Comparison of ENCODE assay signal across 29 mouse cellular contexts in the genomic region with DNA sequence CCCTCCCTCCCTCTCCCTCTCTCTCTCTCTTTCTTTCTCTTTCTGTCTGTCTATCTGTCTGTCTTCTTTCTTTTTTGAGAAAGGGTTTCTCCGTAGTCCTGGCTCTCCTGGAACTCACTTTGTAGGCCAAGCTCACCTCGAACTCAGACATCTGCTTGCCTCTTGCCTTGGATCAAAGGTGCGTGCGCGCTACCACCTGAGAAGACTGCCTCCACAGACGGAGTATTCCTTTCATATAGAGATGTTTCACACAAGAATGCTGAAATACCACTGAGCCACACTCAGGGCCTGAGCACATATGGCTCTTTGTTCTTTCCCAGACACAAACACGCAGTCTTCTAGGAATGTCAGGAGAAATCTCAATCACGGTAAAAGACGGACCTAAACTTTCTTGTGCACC.
"Had no signal": no experiment of that assay in that cellular context is flagged by ENCODE, and none has a peak within 500 bp of the region (broad histone marks: within the 10 kb centered on the region; RNA-seq: fewer than 3 reads in every experiment).

No protein-coding gene starts in this region.

- H3K27ac ChIP-seq: heart, embryonic 13.5 days; heart, embryonic 15.5 days; hindbrain, embryonic 10.5 days; hindbrain, embryonic 12.5 days; hindbrain, embryonic 13.5 days; hindbrain, embryonic 14.5 days; hindbrain, embryonic 15.5 days; hindbrain, postnatal 0 days; intestine, embryonic 15.5 days; kidney, embryonic 15.5 days; kidney, postnatal 0 days; layer of hippocampus, adult 2 months; left cerebral cortex, adult 2 months had no signal

- H3K4me1 ChIP-seq: heart, embryonic 13.5 days; heart, embryonic 15.5 days; hindbrain, embryonic 12.5 days; hindbrain, embryonic 13.5 days; hindbrain, embryonic 15.5 days; intestine, embryonic 15.5 days; kidney, embryonic 15.5 days had no signal

- H3K36me3 ChIP-seq: heart, embryonic 12.5 days; heart, embryonic 13.5 days; heart, embryonic 15.5 days; hindbrain, embryonic 10.5 days; hindbrain, embryonic 12.5 days; hindbrain, embryonic 13.5 days; hindbrain, embryonic 15.5 days; intestine, embryonic 15.5 days; kidney, embryonic 15.5 days had no signal

- H3K4me3 ChIP-seq: heart, embryonic 12.5 days; heart, embryonic 13.5 days; heart, embryonic 15.5 days; hindbrain, embryonic 10.5 days; hindbrain, embryonic 12.5 days; hindbrain, embryonic 13.5 days; hindbrain, embryonic 15.5 days; intestine, embryonic 15.5 days; kidney, embryonic 15.5 days; layer of hippocampus, adult 2 months; left cerebral cortex, adult 2 months had no signal

- H3K27me3 ChIP-seq: heart, embryonic 12.5 days; heart, embryonic 13.5 days; hindbrain, embryonic 12.5 days; hindbrain, embryonic 15.5 days; intestine, embryonic 15.5 days; kidney, embryonic 15.5 days had no signal

- DNase-seq: heart, postnatal 10 days; heart, postnatal 14 days; heart, postnatal 4 days; kidney, adult 11 months; kidney, adult 18-20 months; kidney, adult 2 months; kidney, adult 8-10 months; kidney, adult 9 months; kidney, postnatal 10 days; kidney, postnatal 14 days; kidney, postnatal 25 days; kidney, postnatal 36 days; kidney, postnatal 4 days; layer of hippocampus, adult 9-11 months; layer of hippocampus, postnatal 36 days had no signal

- H3K9me3 ChIP-seq: heart, embryonic 12.5 days; heart, embryonic 13.5 days; heart, embryonic 15.5 days; hindbrain, embryonic 10.5 days; hindbrain, embryonic 12.5 days; hindbrain, embryonic 13.5 days; hindbrain, embryonic 15.5 days; intestine, embryonic 15.5 days; kidney, embryonic 15.5 days had no signal
